Mouse (Mus musculus): Measurements from ENCODE around the gene Efcab7. TPM values are rescaled to one million over a fixed set of nuclear protein-coding genes. Genes with fewer than 3 reads are reported as not detected.

The Efcab7 gene
- polyA plus RNA-seq, 2 experiments, result 18.0 to 20.8 TPM

- no peaks in the 10 kb centered on the region for H3K9me3 ChIP-seq (ENCODE audit: control insufficient read depth, low read length)
- H3K36me3 ChIP-seq (ENCODE audit: control insufficient read depth, insufficient read depth, low read length), result no peaks in the 10 kb centered on the region
- ATAC-seq (ENCODE audit: low FRiP score, low read depth) (no peak), DNase-seq (ENCODE audit: low spot score) (no peak)
- H3K9ac ChIP-seq (ENCODE audit: low read depth, low read length, severe bottlenecking), result no peak overlapping the region
- TF ChIP-seq POLR2A (IDR thresholded peaks at IDR 0.05; ENCODE audit: borderline replicate concordance, extremely low read depth, insufficient read depth, insufficient read length), result no peak
- H3K4me2 ChIP-seq (replicated peaks; ENCODE audit: low read depth, low read length, severe bottlenecking), result no peak overlapping the region
- no peaks in the 10 kb centered on the region for H3K27me3 ChIP-seq (ENCODE audit: control insufficient read depth, insufficient read depth, low read length)
- 95% methylated on average over 4 of the region's 4 CpGs for WGBS
- H3K4me3 ChIP-seq (replicated peaks; ENCODE audit: low read length), result no peak overlapping the region
- no peak overlapping the region for H3K27ac ChIP-seq (replicated peaks; ENCODE audit: low read depth, low read length)
- no peaks in the 10 kb centered on the region; the same call in 1 of the 2 replicates for H3K4me1 ChIP-seq (ENCODE audit: control insufficient read depth, insufficient read depth, low read length)
These were observed 128.2 kb downstream of the Efcab7 start for GRCm38 (mm10) chr4:99957186-99957585.

- H3K27ac ChIP-seq (replicated peaks; ENCODE audit: low read depth, low read length), result no peak overlapping the region
- 72% methylated on average over 7 of the region's 7 CpGs for WGBS
- DNase-seq (ENCODE audit: low spot score) (no peak), ATAC-seq (ENCODE audit: low FRiP score, low read depth) (no peak)
- no peak overlapping the region for H3K4me2 ChIP-seq (replicated peaks; ENCODE audit: low read depth, low read length, severe bottlenecking)
- H3K36me3 ChIP-seq (ENCODE audit: control insufficient read depth, insufficient read depth, low read length), result no peaks in the 10 kb centered on the region; the same call in 1 of the 2 replicates
- H3K9me3 ChIP-seq (ENCODE audit: control insufficient read depth, low read length), result no peaks in the 10 kb centered on the region
- no peak overlapping the region for H3K9ac ChIP-seq (ENCODE audit: low read depth, low read length, severe bottlenecking)
- H3K27me3 ChIP-seq (ENCODE audit: control insufficient read depth, insufficient read depth, low read length), result no peaks in the 10 kb centered on the region
- no peak overlapping the region for H3K4me3 ChIP-seq (replicated peaks; ENCODE audit: low read length)
- TF ChIP-seq POLR2A (IDR thresholded peaks at IDR 0.05; ENCODE audit: borderline replicate concordance, extremely low read depth, insufficient read depth, insufficient read length), result no peak
- H3K4me1 ChIP-seq (ENCODE audit: control insufficient read depth, insufficient read depth, low read length), result no peaks in the 10 kb centered on the region; the same call in 1 of the 2 replicates
These were observed 129.3 kb downstream of the Efcab7 start for GRCm38 (mm10) chr4:99958084-99958815.

DNA sequence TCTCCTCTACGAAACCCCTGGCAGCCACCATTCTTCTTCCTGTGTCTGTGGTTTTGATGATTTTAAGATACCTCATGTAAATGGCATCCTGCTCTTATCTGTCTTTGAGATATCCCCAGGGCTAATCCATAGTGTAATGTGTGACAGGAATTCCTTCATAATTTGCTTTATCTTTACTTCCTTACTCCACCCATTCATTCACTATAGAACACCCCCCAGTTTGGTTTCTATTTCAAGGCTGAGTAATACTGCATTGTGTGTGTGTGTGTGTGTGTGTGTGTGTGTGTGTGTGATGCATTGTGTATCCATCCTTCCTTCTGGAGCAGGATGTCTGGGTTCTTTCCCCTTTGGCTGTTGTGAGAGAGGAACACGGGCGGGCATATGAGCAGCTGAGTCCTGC, 130.3 kb downstream of the Efcab7 start:
- Histone ChIP-seq H3K27ac (replicated peaks; ENCODE audit: low read depth, low read length) (no peak overlapping the region), H3K4me1 (ENCODE audit: control insufficient read depth, insufficient read depth, low read length) (no peaks in the 10 kb centered on the region; the same call in 1 of the 2 replicates), H3K9ac (ENCODE audit: low read depth, low read length, severe bottlenecking) (no peak overlapping the region), H3K4me2 (replicated peaks; ENCODE audit: low read depth, low read length, severe bottlenecking) (no peak overlapping the region), H3K9me3 (ENCODE audit: control insufficient read depth, low read length) (no peaks in the 10 kb centered on the region), H3K4me3 (replicated peaks; ENCODE audit: low read length) (no peak overlapping the region), H3K27me3 (ENCODE audit: control insufficient read depth, insufficient read depth, low read length) (no peaks in the 10 kb centered on the region), H3K36me3 (ENCODE audit: control insufficient read depth, insufficient read depth, low read length) (peaks cover 6% of the 10 kb centered on the region; the same call in 1 of the 2 replicates)
- ATAC-seq (ENCODE audit: low FRiP score, low read depth) (no peak), DNase-seq (ENCODE audit: low spot score) (no peak)
- no peak for TF ChIP-seq POLR2A (IDR thresholded peaks at IDR 0.05; ENCODE audit: borderline replicate concordance, extremely low read depth, insufficient read depth, insufficient read length)
- WGBS, result 74% methylated on average over 3 of the region's 3 CpGs

Other genes with a start within 250 kb of the Efcab7 start
- gene Foxd3, start 172.9 kb upstream of the Efcab7 start, polyA plus RNA-seq (2012; rRNA removed), result 3.3 and 4.2 TPM in 2 replicates
- gene Foxd3, start 172.9 kb upstream of the Efcab7 start, polyA plus RNA-seq (2014; fragmentation: Nextera tagmentation; extraction: Ambion mirVana), result 0.81 and 0.87 TPM in 2 replicates
- 20.7 and 25.0 TPM in 2 replicates for gene Alg6, start 113.5 kb upstream of the Efcab7 start, polyA plus RNA-seq (2012; rRNA removed)
- 17.4 and 18.9 TPM in 2 replicates for gene Alg6, start 113.5 kb upstream of the Efcab7 start, polyA plus RNA-seq (2014; fragmentation: Nextera tagmentation; extraction: Ambion mirVana)
- gene Pgm1, start 100.2 kb downstream of the Efcab7 start, polyA plus RNA-seq (2012; rRNA removed), result 39.8 and 40.1 TPM in 2 replicates
- gene Pgm1, start 100.2 kb downstream of the Efcab7 start, polyA plus RNA-seq (2014; fragmentation: Nextera tagmentation; extraction: Ambion mirVana), result 52.1 and 54.6 TPM in 2 replicates
- gene Itgb3bp, start 100.6 kb downstream of the Efcab7 start, polyA plus RNA-seq (2012; rRNA removed), result 4.7 and 11.3 TPM in 2 replicates
- 31.3 and 33.1 TPM in 2 replicates for gene Itgb3bp, start 100.6 kb downstream of the Efcab7 start, polyA plus RNA-seq (2014; fragmentation: Nextera tagmentation; extraction: Ambion mirVana)

Data from limb, embryonic 14.5 days (tissue).